Mouse (Mus musculus) central nervous system, embryonic 18 days (tissue): Measurements from ENCODE around the gene Vav2. TPM values are rescaled to one million over a fixed set of nuclear protein-coding genes. Genes with fewer than 3 reads are reported as not detected.

Experiments
- polyA plus RNA-seq: library from polyadenylated mRNA; depleted of rRNA; stranded (reverse); fragments of >200 nt; gene quantifications from 2 replicates; pipeline ENCODE4 v1.2.3, GENCODE M21; 2012; rRNA removed

Vav2 gene
- polyA plus RNA-seq = 46.2 and 50.2 TPM in 2 replicates

DNA sequence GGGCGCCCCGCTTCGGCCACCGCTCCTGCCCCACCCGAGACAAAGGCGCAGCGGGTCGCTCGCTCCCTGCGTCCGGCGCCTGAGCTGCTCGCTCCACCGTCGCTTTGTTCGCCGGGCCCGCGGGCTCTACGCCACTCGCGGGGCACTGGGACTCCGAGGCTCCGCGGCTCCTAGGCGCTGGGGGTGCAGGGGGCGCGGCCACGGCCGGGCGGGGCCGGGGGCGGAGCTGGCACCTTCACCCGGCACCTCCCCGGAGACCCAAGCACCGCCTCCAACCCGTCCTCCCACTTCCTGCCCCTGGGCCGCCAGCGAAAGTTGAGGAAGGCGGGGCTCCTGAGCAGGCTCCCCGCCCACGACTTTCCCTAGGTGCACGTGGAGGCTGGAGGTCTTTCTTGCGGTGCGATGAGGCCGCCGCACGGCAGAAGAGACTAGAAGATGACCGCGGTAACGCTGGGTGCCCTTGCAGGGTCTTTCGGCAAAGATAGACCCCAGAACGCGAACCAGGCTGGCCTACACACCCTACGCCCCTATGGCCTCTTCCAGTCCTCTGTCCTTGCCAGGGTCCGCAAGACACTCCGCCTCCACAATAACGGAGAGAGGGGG lies at the start of gene Vav2:
Gene Vav2, minus strand, starts transcription at position 179 of the 603 bp plus-strand sequence.

GRCm38 (mm10) chr2:27441767-27442707 lies 15.2 kb upstream of the Vav2 start, which contains the start of gene Brd3os:
Gene Brd3os, plus strand, starts transcription at chr2:27442324.

DNA sequence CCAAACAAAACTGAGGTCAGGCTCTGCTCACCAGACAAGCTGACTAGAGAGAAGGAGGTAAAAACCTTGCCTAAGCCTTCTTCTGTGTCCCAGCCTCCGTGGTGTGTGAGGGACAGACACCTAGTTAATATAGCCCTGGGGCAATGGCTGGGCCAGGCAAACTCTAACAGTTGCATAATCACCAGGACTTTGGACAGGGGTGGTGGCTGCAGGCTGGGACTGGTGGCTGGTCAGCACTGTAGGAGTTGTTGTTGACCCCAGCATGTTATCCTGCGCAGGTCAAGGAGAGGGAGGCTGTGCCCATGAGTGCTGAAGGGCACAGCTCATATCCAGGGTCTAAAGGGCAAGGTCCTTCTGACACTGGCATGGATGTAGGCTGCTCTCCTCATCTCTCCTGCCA lies 178.6 kb downstream of the Vav2 start, which contains the start of gene Sardh:
Gene Sardh, minus strand, starts transcription at position 127 of the 400 bp plus-strand sequence.

Other genes starting within 250 kb of the Vav2 start
- gene Sardh, start 178.7 kb downstream of the Vav2 start, polyA plus RNA-seq = 4.1 and 4.5 TPM in 2 replicates
- gene Brd3os, start 15.3 kb upstream of the Vav2 start, polyA plus RNA-seq = 36.5 and 37.0 TPM in 2 replicates
- 51.9 and 61.6 TPM in 2 replicates for gene Brd3, start 80.6 kb upstream of the Vav2 start, polyA plus RNA-seq
- 60.6 and 63.9 TPM in 2 replicates for gene Wdr5, start 88.1 kb upstream of the Vav2 start, polyA plus RNA-seq
- 8.9 and 9.0 TPM in 2 replicates for gene Rxra, start 249.4 kb upstream of the Vav2 start, polyA plus RNA-seq